Mouse (Mus musculus) liver, postnatal 0 days (tissue): ENCODE measurements around the gene Nthl1. TPM values are rescaled to one million over a fixed set of nuclear protein-coding genes. Genes with fewer than 3 reads are reported as not detected.

ENCODE experiments used
- ATAC-seq: fragments of 200-750 bp; cut with Nextera tagmentation; 2 replicates; pipeline ENCODE4 v1.8.0; 2017; ENCODE audit warnings: mild to moderate bottlenecking, moderate library complexity
- DNase-seq: peaks from one replicate; pipeline ENCODE4 v3.0.0-alpha.2; 2016
- H3K27ac ChIP-seq: fragments of 300-500 bp; sonication (generic); 2 replicates; pipeline ENCODE4 v1.5.1; 2014; ENCODE audit warnings: antibody characterized with exemption, moderate library complexity, mild to moderate bottlenecking, low read depth
- H3K27me3 ChIP-seq: fragments of 300-500 bp; sonication (generic); 2 replicates; pipeline ENCODE4 v1.6.1; 2014; ENCODE audit warnings: low read length, control low read depth, mixed read lengths; ENCODE audit not compliant: insufficient read depth
- H3K36me3 ChIP-seq: fragments of 300-500 bp; sonication (generic); replicated peaks from 2 replicates; pipeline ENCODE4 v1.6.1; 2014; ENCODE audit warnings: mild to moderate bottlenecking, control low read depth, low read length, moderate library complexity, mixed read lengths; ENCODE audit not compliant: insufficient read depth
- H3K4me1 ChIP-seq: fragments of 300-500 bp; sonication (generic); 2 replicates; pipeline ENCODE4 v1.6.1; 2014; ENCODE audit warnings: antibody characterized with exemption, mild to moderate bottlenecking, control low read depth; ENCODE audit not compliant: insufficient read depth
- H3K4me2 ChIP-seq: fragments of 300-500 bp; sonication (generic); 2 replicates; pipeline ENCODE4 v1.6.1; 2014; ENCODE audit warnings: low read depth, mild to moderate bottlenecking, low read length, moderate library complexity, mixed read lengths
- H3K4me3 ChIP-seq: fragments of 300-500 bp; sonication (generic); 2 replicates; pipeline ENCODE4 v1.5.1; 2014; ENCODE audit warnings: low read depth, low read length
- H3K9ac ChIP-seq: fragments of 300-500 bp; sonication (generic); replicated peaks from 2 replicates; pipeline ENCODE4 v1.6.1; 2014; ENCODE audit warnings: mild to moderate bottlenecking, moderate library complexity
- H3K9me3 ChIP-seq: fragments of 300-500 bp; sonication (generic); 2 replicates; pipeline ENCODE4 v1.6.1; 2016; ENCODE audit warnings: mild to moderate bottlenecking, control low read depth, low read length, mixed read lengths
- CTCF ChIP-seq: sonication (generic); IDR thresholded peaks from 2 replicates; pipeline ENCODE4 v1.5.1; 2016; ENCODE audit warnings: antibody characterized with exemption, low read depth
- EP300 ChIP-seq: IDR thresholded peaks from 2 replicates; pipeline ENCODE4 v1.6.1; 2016; ENCODE audit warnings: antibody characterized with exemption, low read depth, mild to moderate bottlenecking
- WGBS: fragments of 180-500 bp; shearing (Covaris S2); extraction: QIAGEN DNeasy Blood & Tissue Kit; methylation state at CpG from one replicate; pipeline ENCODE4 v1.1.7; 2014; ENCODE audit not compliant: insufficient replicate concordance; 5-methylcytosine and 5-hydroxymethylcytosine counted together
- polyA plus RNA-seq: library from polyadenylated mRNA; unstranded; fragments of >200 nt; fragmentation: Nextera tagmentation; extraction: Ambion mirVana; gene quantifications from 2 replicates; pipeline ENCODE4 v1.2.1, GENCODE M21; 2015

The Nthl1 gene
- polyA plus RNA-seq, 1 experiment from 2014 or later, result 4.3 TPM

GRCm38 (mm10) chr17:24610711-24611110 lies 21.8 kb upstream of the Nthl1 start:
- peaks cover 14% of the 10 kb centered on the region for H3K4me1 ChIP-seq
- peaks cover 43% of the 10 kb centered on the region for H3K36me3 ChIP-seq
- peak; percentile 60 for ATAC-seq
- DNase-seq, result no peak
- WGBS, result 25% methylated on average over 2 of the region's 2 CpGs
- no peak overlapping the region for H3K4me2 ChIP-seq
- TF ChIP-seq EP300, result peak; percentile 68; the same call in 1 of the 2 replicates
- TF ChIP-seq CTCF, result no peak
- H3K27ac ChIP-seq, result peak overlapping the region; percentile 34; the same call in 1 of the 2 replicates
- no peak overlapping the region for H3K4me3 ChIP-seq
- H3K9ac ChIP-seq, result no peak overlapping the region
- no peaks in the 10 kb centered on the region for H3K27me3 ChIP-seq
- H3K9me3 ChIP-seq, result no peaks in the 10 kb centered on the region

DNA sequence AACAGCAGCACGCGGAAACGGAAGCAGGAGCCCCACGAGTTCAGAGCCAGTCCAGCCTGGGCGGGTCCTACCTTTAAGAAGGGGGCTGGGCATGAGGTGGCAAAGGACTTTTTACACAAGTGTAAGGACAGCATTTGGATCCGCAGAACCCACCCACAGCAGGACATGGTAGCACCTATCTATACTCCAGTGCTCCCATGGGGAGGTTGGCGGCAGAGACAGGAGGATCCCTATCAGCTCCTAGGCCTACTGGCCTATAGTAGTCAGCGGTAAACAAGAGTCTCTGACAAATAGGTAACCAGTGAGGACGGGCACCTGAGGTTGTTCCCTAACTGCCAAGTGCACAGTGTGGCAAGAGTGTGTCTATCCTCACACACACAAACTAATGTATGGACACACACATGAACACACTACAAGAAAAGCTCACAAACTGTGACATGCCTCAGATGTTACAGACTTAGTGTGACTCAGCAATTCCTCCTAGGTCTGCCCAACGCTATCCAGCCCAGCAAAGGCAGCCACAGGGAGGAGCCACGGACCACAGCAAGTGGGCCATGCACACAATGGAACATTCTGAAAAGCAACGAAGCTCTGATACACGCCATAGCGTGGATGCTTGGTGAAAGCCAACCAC lies 14.8 kb upstream of the Nthl1 start:
- H3K9ac ChIP-seq, result no peak overlapping the region
- DNase-seq (peak; percentile 58), ATAC-seq (peak; percentile 93)
- H3K4me3 ChIP-seq, result no peak overlapping the region
- WGBS, result 55% methylated on average over 14 of the region's 14 CpGs
- TF ChIP-seq CTCF (peak; percentile 60), EP300 (no peak)
- no peaks in the 10 kb centered on the region for H3K27me3 ChIP-seq
- H3K36me3 ChIP-seq, result peaks cover 51% of the 10 kb centered on the region
- H3K4me1 ChIP-seq, result peaks cover 9% of the 10 kb centered on the region
- no peaks in the 10 kb centered on the region for H3K9me3 ChIP-seq
- no peak overlapping the region for H3K4me2 ChIP-seq
- H3K27ac ChIP-seq, result peak overlapping the region; percentile 60

DNA sequence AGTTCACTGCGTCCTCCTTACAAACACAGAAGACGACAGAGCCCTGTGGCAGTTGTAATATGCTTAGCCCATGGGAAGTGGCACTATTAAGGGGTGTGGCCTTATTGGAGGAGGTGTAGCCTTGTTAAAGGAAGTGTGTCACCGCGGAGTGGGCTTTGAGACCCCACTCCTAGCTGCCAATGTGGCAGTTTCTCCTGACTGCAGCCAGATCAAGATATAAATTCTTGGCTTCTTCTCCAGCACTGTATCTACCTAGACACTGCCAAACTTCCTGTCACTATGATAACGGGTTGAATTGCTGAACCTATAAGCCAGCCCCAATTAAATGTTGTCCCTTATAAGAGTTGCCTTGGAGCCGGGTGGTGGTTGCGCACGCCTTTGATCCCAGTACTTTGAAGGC lies 7.0 kb upstream of the Nthl1 start:
- ATAC-seq (no peak), DNase-seq (no peak)
- Histone ChIP-seq H3K9me3 (no peaks in the 10 kb centered on the region), H3K27ac (no peak overlapping the region), H3K27me3 (no peaks in the 10 kb centered on the region), H3K36me3 (peaks cover 62% of the 10 kb centered on the region), H3K4me1 (no peaks in the 10 kb centered on the region), H3K4me2 (no peak overlapping the region), H3K4me3 (no peak overlapping the region), H3K9ac (no peak overlapping the region)
- 87% methylated on average over 8 of the region's 8 CpGs for WGBS
- TF ChIP-seq EP300 (no peak), CTCF (no peak)

- DNase-seq, result peak; percentile 88
- H3K4me2 ChIP-seq, result no peak overlapping the region
- TF ChIP-seq EP300 (no peak), CTCF (peak; percentile 98)
- no peak overlapping the region for H3K9ac ChIP-seq
- H3K27me3 ChIP-seq, result no peaks in the 10 kb centered on the region
- peak; percentile 50; the same call in 1 of the 2 replicates for ATAC-seq
- H3K27ac ChIP-seq, result no peak overlapping the region
- peaks cover 12% of the 10 kb centered on the region for H3K4me1 ChIP-seq
- peaks cover 40% of the 10 kb centered on the region for H3K36me3 ChIP-seq
- no peaks in the 10 kb centered on the region for H3K9me3 ChIP-seq
- no peak overlapping the region for H3K4me3 ChIP-seq
- 29% methylated on average over 5 of the region's 5 CpGs for WGBS
Measured at GRCm38 (mm10) chr17:24628646-24629045, 3.8 kb upstream of the Nthl1 start.

- no peak for ATAC-seq
- H3K27me3 ChIP-seq, result no peaks in the 10 kb centered on the region
- H3K36me3 ChIP-seq, result peaks cover 30% of the 10 kb centered on the region
- no peak for TF ChIP-seq CTCF
- TF ChIP-seq EP300, result no peak
- no peaks in the 10 kb centered on the region for H3K9me3 ChIP-seq
- H3K4me1 ChIP-seq, result peaks cover 12% of the 10 kb centered on the region
- H3K4me2 ChIP-seq, result no peak overlapping the region
- no peak for DNase-seq
- no peak overlapping the region for H3K4me3 ChIP-seq
- no peak overlapping the region for H3K9ac ChIP-seq
- no peak overlapping the region for H3K27ac ChIP-seq
- 89% methylated on average over 14 of the region's 14 CpGs for WGBS
Measured at GRCm38 (mm10) chr17:24630072-24630471, 2.4 kb upstream of the Nthl1 start.

DNA sequence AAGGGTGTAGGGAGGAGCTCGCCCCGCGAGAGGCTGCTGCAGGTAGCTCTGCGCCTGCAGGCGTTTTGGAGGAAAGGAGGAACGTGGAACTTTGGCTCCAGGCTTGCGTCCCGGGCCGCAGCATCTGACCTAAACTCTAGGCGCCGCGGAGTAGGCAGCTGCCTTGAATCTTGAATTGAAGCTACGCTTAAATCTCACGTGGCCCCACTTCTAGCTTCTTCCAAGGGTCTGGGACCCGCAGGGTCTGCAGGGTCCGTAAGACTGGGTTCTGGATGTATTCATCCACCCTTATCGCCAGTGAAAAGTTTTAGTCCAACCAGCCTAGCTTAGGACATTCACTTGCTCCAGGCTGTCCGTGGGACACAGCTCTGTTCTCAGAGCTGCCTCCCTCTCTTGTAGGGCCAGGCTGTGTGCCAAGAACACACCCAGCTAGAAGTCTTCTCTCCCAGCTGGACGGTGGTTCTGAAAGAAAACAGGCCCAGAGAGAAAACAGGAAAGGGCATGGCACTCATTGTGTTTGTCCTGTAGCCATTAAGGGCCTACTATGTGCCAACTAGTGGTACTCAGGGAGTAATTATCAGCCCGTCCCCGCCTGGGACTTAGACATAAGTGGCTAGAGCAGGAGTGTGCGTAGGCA lies 451 bp downstream of the Nthl1 start:
- no peaks in the 10 kb centered on the region for H3K9me3 ChIP-seq
- no peaks in the 10 kb centered on the region for H3K27me3 ChIP-seq
- H3K4me2 ChIP-seq, result peak overlapping the region; percentile 89
- DNase-seq, result peak; percentile 47
- peak overlapping the region; percentile 57 for H3K9ac ChIP-seq
- H3K4me1 ChIP-seq, result peaks cover 19% of the 10 kb centered on the region
- peak overlapping the region; percentile 73 for H3K27ac ChIP-seq
- TF ChIP-seq CTCF, result no peak
- no peak for TF ChIP-seq EP300
- H3K4me3 ChIP-seq, result peak overlapping the region; percentile 62
- ATAC-seq, result peak; percentile 49
- peaks cover 14% of the 10 kb centered on the region for H3K36me3 ChIP-seq
- 12% methylated on average over 22 of the region's 22 CpGs for WGBS
